Mouse (Mus musculus) stomach, embryonic 15.5 days (tissue): ENCODE measurements at regions not wholly inside any gene's neighbourhood (a gene's known extent, or its start where the extent isn't known, plus 50 kb on each side); places are given as distances from the start of the nearest gene placed in this dataset.

ENCODE experiments used
- ATAC-seq: fragments of 200-750 bp; cut with Nextera tagmentation; 2 replicates; pipeline ENCODE4 v1.8.0; 2017; ENCODE audit warnings: low read depth, moderate number of reproducible peaks, moderate TSS enrichment; ENCODE audit not compliant: insufficient read depth, low FRiP score
- H3K27ac ChIP-seq: fragments of 300-500 bp; sonication (generic); 2 replicates; pipeline ENCODE4 v1.5.1; 2015; ENCODE audit warnings: mild to moderate bottlenecking, inconsistent platforms
- H3K27me3 ChIP-seq: fragments of 300-500 bp; sonication (generic); replicated peaks from 2 replicates; pipeline ENCODE4 v1.6.1; 2015; ENCODE audit warnings: inconsistent platforms
- H3K36me3 ChIP-seq: fragments of 300-500 bp; sonication (generic); 2 replicates; pipeline ENCODE4 v1.6.1; 2015; ENCODE audit warnings: inconsistent platforms
- H3K4me1 ChIP-seq: fragments of 300-500 bp; sonication (generic); 2 replicates; pipeline ENCODE4 v1.6.1; 2015; ENCODE audit warnings: inconsistent platforms
- H3K4me2 ChIP-seq: fragments of 300-500 bp; sonication (generic); 2 replicates; pipeline ENCODE4 v1.6.1; 2015; ENCODE audit warnings: mild to moderate bottlenecking, inconsistent platforms
- H3K4me3 ChIP-seq: fragments of 300-500 bp; sonication (generic); replicated peaks from 2 replicates; pipeline ENCODE4 v1.5.1; 2015; ENCODE audit warnings: inconsistent platforms
- H3K9ac ChIP-seq: fragments of 300-500 bp; sonication (generic); 2 replicates; pipeline ENCODE4 v1.6.1; 2015; ENCODE audit warnings: inconsistent platforms
- H3K9me3 ChIP-seq: fragments of 300-500 bp; sonication (generic); 2 replicates; pipeline ENCODE4 v1.6.1; 2016; ENCODE audit warnings: inconsistent platforms
- WGBS: fragments of 180-500 bp; shearing (Covaris S2); methylation state at CpG from one replicate; pipeline ENCODE4 v1.1.7; 2015; 5-methylcytosine and 5-hydroxymethylcytosine counted together

DNA sequence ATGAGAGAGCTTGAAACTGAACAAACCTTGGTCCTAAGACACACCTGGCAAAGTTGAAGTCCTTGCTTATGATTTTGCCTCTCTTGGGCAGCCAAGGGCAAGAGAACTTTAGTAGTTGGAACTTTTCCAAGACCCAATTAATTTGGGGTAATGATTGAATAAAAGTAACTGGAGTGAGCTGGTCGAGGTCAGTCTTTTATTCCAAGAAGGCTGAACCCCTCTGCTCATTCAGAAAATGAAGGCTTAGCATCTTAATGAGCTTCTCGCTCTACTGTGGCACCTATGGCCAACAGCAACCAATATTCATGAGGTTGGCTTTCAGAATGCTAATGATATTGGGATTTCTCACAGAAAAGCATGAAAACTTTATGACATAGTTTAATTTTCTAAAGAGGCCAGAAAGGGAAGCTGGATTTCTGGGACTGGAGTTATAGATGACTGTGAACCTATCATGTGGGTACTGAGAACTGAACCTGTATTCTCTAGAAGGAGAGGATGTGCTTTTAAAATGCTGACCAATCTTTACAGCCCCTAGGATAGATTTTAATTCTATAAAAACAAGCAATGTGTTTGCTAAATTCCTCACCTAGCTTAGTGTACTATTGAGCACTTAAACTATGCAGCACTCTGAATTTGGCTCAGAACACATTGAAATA lies 176.5 kb upstream of the Htr2a start:
- Histone ChIP-seq H3K4me3 (no peak overlapping the region), H3K27ac (no peak overlapping the region), H3K9me3 (no peaks in the 10 kb centered on the region), H3K36me3 (no peaks in the 10 kb centered on the region), H3K4me1 (no peaks in the 10 kb centered on the region), H3K9ac (no peak overlapping the region), H3K27me3 (no peaks in the 10 kb centered on the region), H3K4me2 (no peak overlapping the region)
- ATAC-seq = no peak
- 60% methylated on average over 2 of the region's 2 CpGs for WGBS

DNA sequence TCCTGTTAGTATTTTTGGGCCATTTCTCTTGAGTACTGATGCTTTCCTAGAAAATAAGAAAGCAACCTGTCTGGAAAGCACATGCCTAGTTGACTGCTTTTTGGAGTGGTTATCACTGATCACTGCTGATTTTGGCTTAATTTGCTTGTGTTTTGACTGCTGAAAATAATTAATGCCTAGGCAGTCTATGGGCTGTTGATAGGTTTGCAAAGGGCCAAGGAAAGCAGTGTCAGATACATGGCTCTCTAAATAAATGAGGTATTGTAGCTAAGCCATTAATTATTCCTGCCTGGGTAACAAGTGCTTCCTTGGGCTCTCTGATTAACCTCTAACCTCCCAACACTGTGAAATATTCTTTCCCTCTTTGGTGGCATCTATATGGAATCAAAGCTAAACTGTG lies 145.1 kb upstream of the Htr2a start:
- no peak overlapping the region for H3K4me2 ChIP-seq
- no peak overlapping the region for H3K9ac ChIP-seq
- H3K4me3 ChIP-seq = no peak overlapping the region
- no peaks in the 10 kb centered on the region for H3K4me1 ChIP-seq
- no peak for ATAC-seq
- H3K27me3 ChIP-seq = no peaks in the 10 kb centered on the region
- H3K9me3 ChIP-seq = no peaks in the 10 kb centered on the region
- H3K27ac ChIP-seq = no peak overlapping the region
- no peaks in the 10 kb centered on the region for H3K36me3 ChIP-seq

DNA sequence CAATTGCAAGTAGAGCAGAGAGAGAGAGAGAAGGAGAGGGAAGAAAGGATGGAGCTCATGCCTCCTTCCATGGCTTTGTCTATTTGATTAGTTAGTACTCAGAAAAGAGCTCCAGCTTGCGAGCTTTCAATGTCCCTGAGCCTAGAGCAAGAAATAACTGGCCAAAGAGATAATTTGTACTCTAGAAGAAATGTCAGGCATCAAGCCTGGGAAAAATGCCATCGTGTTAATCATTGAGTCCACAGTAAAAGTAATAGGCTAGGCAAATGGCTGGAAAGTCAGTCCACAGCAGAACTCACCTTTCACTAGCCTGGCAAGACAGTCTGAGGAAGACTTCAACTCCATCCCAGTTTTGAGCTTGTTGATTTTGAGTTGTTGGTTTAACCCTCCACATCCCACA lies 129.1 kb upstream of the Htr2a start:
- Histone ChIP-seq H3K4me3 (no peak overlapping the region), H3K9me3 (no peaks in the 10 kb centered on the region), H3K4me2 (no peak overlapping the region), H3K27me3 (no peaks in the 10 kb centered on the region), H3K36me3 (no peaks in the 10 kb centered on the region), H3K9ac (no peak overlapping the region), H3K4me1 (no peaks in the 10 kb centered on the region), H3K27ac (no peak overlapping the region)
- ATAC-seq = no peak
- 81% methylated on average over 2 of the region's 2 CpGs for WGBS

DNA sequence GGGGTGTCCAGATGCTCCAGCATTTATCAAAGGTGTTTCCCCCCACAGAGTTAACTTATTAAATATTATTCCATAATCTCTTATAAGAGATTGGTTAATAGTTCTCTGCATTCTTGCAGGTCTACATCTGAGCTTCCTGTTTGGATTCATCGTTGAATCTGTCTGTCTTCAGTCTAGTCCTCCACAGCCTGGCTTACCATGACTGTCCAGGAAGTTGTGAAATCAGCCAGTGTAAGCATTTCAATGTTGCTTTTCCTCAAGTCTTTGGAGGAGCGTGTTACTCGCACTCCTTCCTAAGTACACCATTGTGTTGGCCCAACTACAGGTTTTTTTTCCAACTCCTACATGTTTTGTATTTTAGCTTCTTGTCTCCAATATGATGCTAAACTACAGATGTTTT lies 124.2 kb upstream of the Htr2a start:
- ATAC-seq = no peak
- H3K4me3 ChIP-seq = no peak overlapping the region
- H3K27me3 ChIP-seq = no peaks in the 10 kb centered on the region
- H3K4me1 ChIP-seq = no peaks in the 10 kb centered on the region
- no peak overlapping the region for H3K4me2 ChIP-seq
- no peak overlapping the region for H3K27ac ChIP-seq
- WGBS = 83% methylated on average over 3 of the region's 3 CpGs
- H3K9me3 ChIP-seq = no peaks in the 10 kb centered on the region
- no peak overlapping the region for H3K9ac ChIP-seq
- no peaks in the 10 kb centered on the region for H3K36me3 ChIP-seq

DNA sequence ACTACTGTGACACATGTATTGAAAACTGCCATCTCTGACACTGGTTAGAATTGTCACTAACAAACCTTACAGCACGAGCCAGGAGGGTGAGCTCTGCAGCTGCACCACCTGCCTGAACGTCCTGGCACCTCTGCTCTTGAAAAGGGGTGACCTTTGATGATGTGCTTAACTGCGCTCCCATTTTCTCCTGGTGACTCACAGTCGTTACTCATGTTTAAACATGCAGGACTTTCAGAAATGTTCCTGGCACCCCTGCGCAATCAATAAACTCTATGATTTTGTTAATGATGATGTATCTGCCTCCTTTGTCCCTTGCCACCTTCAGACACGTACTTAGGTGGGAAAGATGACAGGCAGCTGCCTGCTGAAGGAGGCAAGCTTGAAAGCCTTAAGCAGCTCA lies 121.1 kb upstream of the Htr2a start:
- Histone ChIP-seq H3K27me3 (no peaks in the 10 kb centered on the region), H3K36me3 (no peaks in the 10 kb centered on the region), H3K27ac (no peak overlapping the region), H3K4me1 (no peaks in the 10 kb centered on the region), H3K4me3 (no peak overlapping the region), H3K9me3 (no peaks in the 10 kb centered on the region), H3K4me2 (no peak overlapping the region), H3K9ac (no peak overlapping the region)
- 48% methylated on average over 6 of the region's 6 CpGs for WGBS
- no peak for ATAC-seq

DNA sequence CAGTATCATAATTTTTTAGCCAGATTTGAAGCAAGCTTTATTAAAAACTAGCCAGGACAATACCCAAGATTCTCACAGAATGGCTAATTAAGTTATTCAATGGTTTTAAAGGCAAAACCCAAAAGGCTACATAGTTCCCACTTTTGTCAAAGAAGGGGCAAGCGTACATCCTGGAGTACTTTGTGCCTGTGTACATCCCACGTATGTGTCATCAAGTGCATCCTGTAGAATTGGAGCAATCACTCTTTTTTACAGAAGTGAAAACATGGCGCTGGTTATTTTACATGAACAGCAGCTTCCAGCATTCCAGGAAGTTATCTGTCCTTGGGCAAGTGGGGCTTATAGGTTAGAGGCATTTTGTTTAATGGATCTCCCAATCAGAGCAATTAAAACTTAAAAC lies 119.0 kb upstream of the Htr2a start:
- Histone ChIP-seq H3K27me3 (no peaks in the 10 kb centered on the region), H3K4me1 (no peaks in the 10 kb centered on the region), H3K27ac (no peak overlapping the region), H3K4me3 (no peak overlapping the region), H3K9ac (no peak overlapping the region), H3K36me3 (no peaks in the 10 kb centered on the region), H3K9me3 (no peaks in the 10 kb centered on the region), H3K4me2 (no peak overlapping the region)
- 84% methylated on average over 3 of the region's 3 CpGs for WGBS
- ATAC-seq = no peak

DNA sequence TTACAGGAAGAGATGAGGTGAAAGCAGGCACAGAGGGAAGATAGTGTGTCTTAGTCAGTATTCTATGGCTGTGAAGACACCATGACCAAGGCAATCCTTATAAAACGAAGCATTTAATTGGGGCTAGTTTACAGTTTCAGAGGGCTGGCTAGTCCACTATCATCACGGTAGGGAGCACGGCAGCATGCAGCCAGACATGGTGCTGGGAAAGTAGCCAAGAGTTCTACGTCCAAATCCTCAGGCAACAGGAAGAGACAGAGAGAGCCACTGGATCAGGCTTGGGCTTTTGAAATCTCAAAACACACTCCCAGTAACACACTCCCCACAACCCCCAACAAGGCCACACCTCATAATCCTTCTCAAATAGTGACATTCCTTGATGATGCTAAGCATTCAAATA lies 113.4 kb upstream of the Htr2a start:
- H3K9ac ChIP-seq = no peak overlapping the region
- no peak overlapping the region for H3K27ac ChIP-seq
- H3K4me3 ChIP-seq = no peak overlapping the region
- no peaks in the 10 kb centered on the region for H3K36me3 ChIP-seq
- no peaks in the 10 kb centered on the region for H3K9me3 ChIP-seq
- H3K4me2 ChIP-seq = no peak overlapping the region
- H3K4me1 ChIP-seq = no peaks in the 10 kb centered on the region
- WGBS = 59% methylated on average over 4 of the region's 4 CpGs
- no peak for ATAC-seq
- no peaks in the 10 kb centered on the region for H3K27me3 ChIP-seq

DNA sequence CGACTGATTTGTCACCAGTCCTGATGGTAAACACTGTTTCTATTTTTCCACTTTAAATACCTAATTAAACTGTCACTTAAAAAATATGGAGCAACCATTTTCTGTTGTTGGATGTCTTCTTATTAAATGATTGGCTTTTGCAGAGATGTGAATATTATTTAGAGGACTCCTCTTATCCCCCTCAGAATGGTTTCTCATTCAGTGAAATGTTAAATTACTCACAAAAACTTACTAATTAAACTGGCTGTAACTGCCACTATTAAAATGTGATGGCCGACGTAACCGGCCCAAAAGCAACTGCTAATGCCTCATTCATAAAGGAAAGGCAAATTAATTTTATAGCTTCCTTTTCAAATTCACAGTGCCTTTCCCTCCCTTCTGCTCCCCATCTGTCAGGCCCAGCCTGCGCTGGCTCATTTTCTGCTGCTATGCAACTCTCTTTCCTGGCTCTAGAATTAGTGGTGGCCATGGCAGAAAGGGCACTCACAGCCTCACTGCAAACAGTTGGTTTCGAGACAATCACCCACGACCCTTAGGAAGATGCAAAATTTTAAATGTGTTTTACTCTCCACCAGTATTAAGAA lies 111.2 kb upstream of the Htr2a start:
- Histone ChIP-seq H3K36me3 (no peaks in the 10 kb centered on the region), H3K4me1 (no peaks in the 10 kb centered on the region), H3K9ac (no peak overlapping the region), H3K9me3 (no peaks in the 10 kb centered on the region), H3K27ac (no peak overlapping the region), H3K4me2 (no peak overlapping the region), H3K4me3 (no peak overlapping the region), H3K27me3 (no peaks in the 10 kb centered on the region)
- 87% methylated on average over 7 of the region's 7 CpGs for WGBS
- ATAC-seq = no peak

DNA sequence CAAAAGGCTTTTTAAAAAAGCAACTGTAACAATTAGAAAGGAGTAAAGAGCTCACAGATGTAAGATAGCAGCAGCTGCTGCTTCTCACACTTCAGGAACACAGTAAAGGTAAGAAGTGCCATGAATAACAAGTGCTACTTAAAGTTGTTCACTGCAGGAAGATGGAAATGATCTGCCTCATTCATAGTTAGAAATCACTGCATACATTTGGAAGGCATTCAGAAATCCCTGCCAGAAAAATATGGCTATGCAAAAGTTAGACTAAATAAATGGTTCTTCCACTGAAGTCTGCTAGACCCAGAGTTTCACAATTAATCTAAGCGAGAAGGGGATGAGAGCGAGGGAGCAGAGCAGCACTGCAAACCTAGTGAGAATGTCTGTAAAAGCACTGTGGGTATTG lies 102.5 kb upstream of the Htr2a start:
- H3K9ac ChIP-seq = no peak overlapping the region
- ATAC-seq = no peak; the same call in 1 of the 2 replicates
- H3K27me3 ChIP-seq = no peaks in the 10 kb centered on the region
- no peak overlapping the region for H3K27ac ChIP-seq
- no peak overlapping the region for H3K4me2 ChIP-seq
- H3K9me3 ChIP-seq = no peaks in the 10 kb centered on the region
- H3K36me3 ChIP-seq = no peaks in the 10 kb centered on the region
- H3K4me3 ChIP-seq = no peak overlapping the region
- no peaks in the 10 kb centered on the region for H3K4me1 ChIP-seq
- 59% methylated on average over 2 of the region's 2 CpGs for WGBS

DNA sequence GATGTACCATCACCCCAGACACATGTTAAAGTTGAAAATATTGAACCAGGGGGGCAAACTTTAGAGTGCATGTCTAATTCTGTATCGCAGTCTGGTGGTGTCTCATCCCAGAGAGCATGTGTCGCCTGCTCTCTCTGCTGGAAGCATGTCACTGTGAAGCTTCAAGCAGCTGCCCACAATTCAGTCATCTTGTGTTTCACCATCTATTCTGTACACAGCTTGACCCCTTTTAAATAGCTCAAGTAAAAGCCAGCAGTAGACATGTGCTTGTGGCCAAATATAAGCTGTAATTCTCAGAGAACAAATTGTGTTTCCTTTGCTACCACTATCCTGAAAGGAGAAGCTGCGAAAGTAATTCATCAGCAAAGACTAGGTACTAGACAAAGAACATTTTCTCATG lies 96.6 kb upstream of the Htr2a start:
- H3K36me3 ChIP-seq = no peaks in the 10 kb centered on the region
- H3K9ac ChIP-seq = no peak overlapping the region
- H3K4me1 ChIP-seq = no peaks in the 10 kb centered on the region
- H3K4me2 ChIP-seq = no peak overlapping the region
- H3K9me3 ChIP-seq = no peaks in the 10 kb centered on the region
- no peak overlapping the region for H3K27ac ChIP-seq
- H3K27me3 ChIP-seq = no peaks in the 10 kb centered on the region
- WGBS = 82% methylated on average over 3 of the region's 3 CpGs
- ATAC-seq = no peak
- no peak overlapping the region for H3K4me3 ChIP-seq

DNA sequence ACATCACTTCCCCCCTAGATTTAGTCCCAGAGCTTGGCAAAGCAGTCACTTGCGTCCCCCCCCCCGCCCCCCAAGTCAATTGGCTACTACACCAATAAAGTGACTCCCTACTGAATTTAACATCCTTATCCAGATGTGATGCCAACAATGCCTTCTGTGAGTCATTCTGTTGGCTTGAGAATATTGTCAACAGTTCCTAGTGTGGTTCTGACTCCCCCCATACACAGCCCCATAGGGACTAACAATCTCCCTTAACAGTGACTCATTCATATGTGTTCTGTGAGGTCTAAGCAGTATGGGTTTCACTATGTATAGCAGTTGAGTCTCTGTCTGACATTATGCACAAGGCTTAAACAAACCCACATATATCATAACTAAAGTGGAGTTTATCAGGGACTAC lies 89.5 kb upstream of the Htr2a start:
- 88% methylated on average over 2 of the region's 2 CpGs for WGBS
- no peak for ATAC-seq
- H3K4me1 ChIP-seq = no peaks in the 10 kb centered on the region
- no peak overlapping the region for H3K27ac ChIP-seq
- H3K4me3 ChIP-seq = no peak overlapping the region
- no peaks in the 10 kb centered on the region for H3K36me3 ChIP-seq
- H3K4me2 ChIP-seq = no peak overlapping the region
- H3K9ac ChIP-seq = no peak overlapping the region
- no peaks in the 10 kb centered on the region for H3K9me3 ChIP-seq
- H3K27me3 ChIP-seq = no peaks in the 10 kb centered on the region

DNA sequence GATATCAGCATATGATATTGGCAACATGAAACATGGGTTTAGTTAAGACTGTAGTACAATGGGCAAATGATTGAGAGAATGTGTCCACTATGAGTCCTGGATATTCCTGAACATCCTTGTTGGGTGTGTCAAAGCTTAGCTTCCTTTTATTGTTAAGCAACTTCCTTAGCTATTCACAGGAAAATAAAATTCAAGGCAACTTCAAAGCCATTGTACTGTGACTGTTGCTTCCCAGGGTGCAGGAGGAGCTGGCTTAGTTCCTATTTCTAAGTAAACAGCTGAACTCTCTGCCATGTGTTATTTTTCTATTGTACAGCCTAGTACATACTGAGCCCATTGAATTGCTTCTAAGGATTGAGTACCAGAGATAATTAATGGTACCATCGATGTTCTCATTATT lies 87.0 kb upstream of the Htr2a start:
- H3K4me1 ChIP-seq = no peaks in the 10 kb centered on the region
- ATAC-seq = no peak
- H3K27ac ChIP-seq = no peak overlapping the region
- WGBS = 80% methylated on average over 1 of the region's 1 CpGs
- H3K36me3 ChIP-seq = no peaks in the 10 kb centered on the region
- no peak overlapping the region for H3K9ac ChIP-seq
- no peaks in the 10 kb centered on the region for H3K27me3 ChIP-seq
- no peaks in the 10 kb centered on the region for H3K9me3 ChIP-seq
- no peak overlapping the region for H3K4me2 ChIP-seq
- H3K4me3 ChIP-seq = no peak overlapping the region

DNA sequence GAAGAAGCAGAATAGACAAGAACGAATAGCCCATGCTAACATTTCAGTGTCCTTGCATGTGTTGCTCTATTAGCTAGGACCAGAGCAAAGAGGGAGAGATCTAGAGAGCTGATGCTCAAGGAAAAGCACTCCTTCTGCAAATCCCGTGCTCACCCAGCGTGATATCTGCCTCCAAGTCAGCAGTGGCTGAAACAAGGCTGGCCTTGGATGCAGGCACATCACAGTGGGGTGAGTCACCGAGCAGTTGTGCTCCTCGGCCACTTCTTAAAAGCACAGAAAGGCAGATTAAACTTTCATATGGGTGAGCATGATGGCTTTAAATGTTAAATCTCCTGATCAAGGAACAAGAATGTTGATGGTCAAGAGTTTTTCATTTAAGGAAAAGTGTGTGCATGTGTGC lies 82.3 kb upstream of the Htr2a start:
- H3K9ac ChIP-seq = no peak overlapping the region
- no peak overlapping the region for H3K4me2 ChIP-seq
- H3K27me3 ChIP-seq = no peaks in the 10 kb centered on the region
- H3K9me3 ChIP-seq = no peaks in the 10 kb centered on the region
- no peaks in the 10 kb centered on the region for H3K4me1 ChIP-seq
- H3K4me3 ChIP-seq = no peak overlapping the region
- WGBS = 63% methylated on average over 5 of the region's 5 CpGs
- ATAC-seq = no peak
- no peaks in the 10 kb centered on the region for H3K36me3 ChIP-seq
- H3K27ac ChIP-seq = no peak overlapping the region
